Comparison of ENCODE assay signal across 8 mouse cellular contexts in genomic region chr3:95588604-95589086, GRCm38 (mm10). TPM values are rescaled to one million over a fixed set of nuclear protein-coding genes. Genes with fewer than 3 reads are reported as not detected.
DNase-seq lines count a peak whose midpoint lies in the region; ATAC-seq lines count a peak whose summit lies in the region.

TSS of gene Golph3l (plus strand) at chr3:95588934.

- no peaks in the 10 kb centered on the region for H3K9me3 ChIP-seq in hindbrain, embryonic 15.5 days

- DNase-seq in T-cell, adult 2 months (ENCODE audit: low spot score), result peak; percentile 94
- DNase-seq in cerebellum, postnatal 36 days, result peak; percentile 92 to 96
- peak; percentile 94 to 98 for DNase-seq in frontal cortex, postnatal 36 days (ENCODE audit: low spot score in 2 of 2)
- DNase-seq in left cerebral cortex, adult 11 months (ENCODE audit: low spot score), result peak; percentile 99
- peak; percentile 95 to 96 for DNase-seq in lung, postnatal 4 days
- DNase-seq in retina, postnatal 7 days (ENCODE audit: low read depth, low spot score), result peak; percentile 90
- DNase-seq in urinary bladder, adult 2 months (ENCODE audit: low spot score), result peak; percentile 69

- no peaks in the 10 kb centered on the region for H3K27me3 ChIP-seq in hindbrain, embryonic 15.5 days

- peak; percentile 100 for ATAC-seq in hindbrain, embryonic 15.5 days (ENCODE audit: low FRiP score, low read depth)

- peaks cover 15% of the 10 kb centered on the region for H3K4me1 ChIP-seq in hindbrain, embryonic 15.5 days (replicated peaks)

- peak within 1 kb of the TSS; percentile 75 for H3K9ac ChIP-seq in hindbrain, embryonic 15.5 days

- H3K36me3 ChIP-seq in hindbrain, embryonic 15.5 days, result peaks cover 12% of the 10 kb centered on the region

- under 1% methylated on average over 12 of the region's 12 CpGs for WGBS in hindbrain, embryonic 15.5 days

- H3K4me2 ChIP-seq in hindbrain, embryonic 15.5 days, result peak within 1 kb of the TSS; percentile 60

- H3K4me3 ChIP-seq in hindbrain, embryonic 15.5 days, result peak within 1 kb of the TSS; percentile 86

- peak within 1 kb of the TSS; percentile 77 for H3K27ac ChIP-seq in hindbrain, embryonic 15.5 days (replicated peaks)

RNA-seq across cellular contexts. Expression of gene Golph3l, which starts in this region (rescaled TPM):
- polyA plus RNA-seq in hindbrain, embryonic 15.5 days (2015; fragmentation: Nextera tagmentation; extraction: Ambion mirVana), result 25.8 and 26.8 TPM in 2 replicates
- 26.8 and 29.3 TPM in 2 replicates for polyA plus RNA-seq in urinary bladder, adult 2 months (2012; rRNA removed)

Comparison
In these comparisons a context has a peak if more than half of its experiments do, and no peak if none do; other contexts are left out.
1. Peak in every context shown above with its lines: DNase-seq, ATAC-seq, H3K4me3 ChIP-seq and H3K27ac ChIP-seq.